Mouse (Mus musculus) myocyte (in vitro differentiated cells): ENCODE results near the gene Abcf2.

Source experiments
- CEBPB ChIP-seq: IDR thresholded peaks from 2 replicates; pipeline ENCODE4 v1.6.1; 2011; ENCODE audit warnings: mild to moderate bottlenecking, moderate library complexity; ENCODE audit not compliant: poor library complexity, insufficient read depth, severe bottlenecking
- E2F4 ChIP-seq: IDR thresholded peaks from one replicate; pipeline ENCODE4 v1.6.1; 2011; ENCODE audit warnings: mild to moderate bottlenecking, control low read depth, moderate library complexity; ENCODE audit not compliant: insufficient read depth

GRCm38 (mm10) chr5:24530042-24530689 is 47.1 kb downstream of the Abcf2 start:
- TF ChIP-seq E2F4 (no peak), CEBPB (no peak)
